Mouse (Mus musculus) hindbrain, postnatal 0 days (tissue): ENCODE results near the gene Rapgef5. TPM values are rescaled to one million over a fixed set of nuclear protein-coding genes. Genes with fewer than 3 reads are reported as not detected.

Experiments used
- ATAC-seq: fragments of 200-750 bp; cut with Nextera tagmentation; 2 replicates; pipeline ENCODE4 v1.8.0; 2017; ENCODE audit warnings: mild to moderate bottlenecking, moderate TSS enrichment, moderate library complexity
- DNase-seq: peaks from one replicate; pipeline ENCODE4 v3.0.0-alpha.2; 2015; ENCODE audit warnings: low spot score
- H3K27ac ChIP-seq: fragments of 300-500 bp; sonication (generic); 2 replicates; pipeline ENCODE4 v1.5.1; 2014; ENCODE audit warnings: mild to moderate bottlenecking
- H3K27me3 ChIP-seq: fragments of 300-500 bp; sonication (generic); 2 replicates; pipeline ENCODE4 v1.6.1; 2014; ENCODE audit warnings: low read length, mixed read lengths; ENCODE audit not compliant: insufficient read depth
- H3K36me3 ChIP-seq: fragments of 300-500 bp; sonication (generic); 2 replicates; pipeline ENCODE4 v1.6.1; 2014; ENCODE audit warnings: low read length, mixed read lengths; ENCODE audit not compliant: insufficient read depth
- H3K4me1 ChIP-seq: fragments of 300-500 bp; sonication (generic); 2 replicates; pipeline ENCODE4 v1.6.1; 2014; ENCODE audit warnings: antibody characterized with exemption, low read length, mixed read lengths; ENCODE audit not compliant: insufficient read depth
- H3K4me2 ChIP-seq: fragments of 300-500 bp; sonication (generic); 2 replicates; pipeline ENCODE4 v1.6.1; 2014; ENCODE audit warnings: low read depth, mild to moderate bottlenecking, low read length, moderate library complexity, mixed read lengths
- H3K4me3 ChIP-seq: fragments of 300-500 bp; sonication (generic); 2 replicates; pipeline ENCODE4 v1.5.1; 2014; ENCODE audit warnings: low read length
- H3K9ac ChIP-seq: fragments of 300-500 bp; sonication (generic); replicated peaks from 2 replicates; pipeline ENCODE4 v1.6.1; 2014; ENCODE audit warnings: mild to moderate bottlenecking, low read length, moderate library complexity, mixed read lengths
- H3K9me3 ChIP-seq: fragments of 300-500 bp; sonication (generic); 2 replicates; pipeline ENCODE4 v1.6.1; 2016; ENCODE audit warnings: low read length, mixed read lengths
- CTCF ChIP-seq: IDR thresholded peaks from 2 replicates; pipeline ENCODE4 v1.5.1; 2016; ENCODE audit warnings: antibody characterized with exemption, control low read depth, low read depth
- WGBS: fragments of 180-500 bp; shearing (Covaris S2); extraction: QIAGEN DNeasy Blood & Tissue Kit; methylation state at CpG from one replicate; pipeline ENCODE4 v1.1.7; 2014; 5-methylcytosine and 5-hydroxymethylcytosine counted together
- polyA plus RNA-seq: library from polyadenylated mRNA; unstranded; fragments of >200 nt; fragmentation: Nextera tagmentation; extraction: Ambion mirVana; gene quantifications from 2 replicates; pipeline ENCODE4 v1.2.1, GENCODE M21; 2015
- total RNA-seq: library from RNA; depleted of rRNA; stranded (reverse); fragments of >200 nt; gene quantifications from 2 replicates; pipeline ENCODE4 v1.2.3, GENCODE M21; 2014

Gene Rapgef5
- total and polyA plus RNA-seq, 2 experiments from 2014 or later, result 25.5 to 38.4 TPM

- peak; percentile 80 for ATAC-seq
- DNase-seq, result peak; percentile 64
- Histone ChIP-seq H3K4me1 (no peaks in the 10 kb centered on the region), H3K4me2 (no peak overlapping the region), H3K9ac (no peak overlapping the region), H3K27me3 (no peaks in the 10 kb centered on the region), H3K27ac (peak overlapping the region; percentile 37; the same call in 1 of the 2 replicates), H3K9me3 (no peaks in the 10 kb centered on the region), H3K4me3 (no peak overlapping the region), H3K36me3 (no peaks in the 10 kb centered on the region; the same call in 1 of the 2 replicates)
- WGBS, result 31% methylated on average over 14 of the region's 14 CpGs
- no peak for TF ChIP-seq CTCF
Observed at GRCm38 (mm10) chr12:117720794-117721747, 204.8 kb downstream of the Rapgef5 start.

GRCm38 (mm10) chr12:117721748-117722150, 205.5 kb downstream of the Rapgef5 start:
- no peak overlapping the region; the same call in 1 of the 2 replicates for H3K27ac ChIP-seq
- no peaks in the 10 kb centered on the region for H3K4me1 ChIP-seq
- 21% methylated on average over 6 of the region's 6 CpGs for WGBS
- H3K9me3 ChIP-seq, result no peaks in the 10 kb centered on the region
- no peak for DNase-seq
- no peak overlapping the region for H3K9ac ChIP-seq
- no peak for TF ChIP-seq CTCF
- no peak overlapping the region for H3K4me2 ChIP-seq
- no peaks in the 10 kb centered on the region; the same call in 1 of the 2 replicates for H3K36me3 ChIP-seq
- ATAC-seq, result no peak; the same call in 1 of the 2 replicates
- H3K27me3 ChIP-seq, result no peaks in the 10 kb centered on the region
- H3K4me3 ChIP-seq, result no peak overlapping the region

GRCm38 (mm10) chr12:117725011-117725410, 208.7 kb downstream of the Rapgef5 start:
- H3K9ac ChIP-seq, result no peak overlapping the region
- no peak overlapping the region for H3K4me2 ChIP-seq
- WGBS, result 96% methylated on average over 4 of the region's 4 CpGs
- H3K27me3 ChIP-seq, result no peaks in the 10 kb centered on the region
- no peak overlapping the region for H3K27ac ChIP-seq
- H3K36me3 ChIP-seq, result no peaks in the 10 kb centered on the region; the same call in 1 of the 2 replicates
- DNase-seq (no peak), ATAC-seq (no peak)
- no peaks in the 10 kb centered on the region for H3K9me3 ChIP-seq
- H3K4me3 ChIP-seq, result no peak overlapping the region
- TF ChIP-seq CTCF, result no peak
- H3K4me1 ChIP-seq, result no peaks in the 10 kb centered on the region

- ATAC-seq, result no peak
- 87% methylated on average over 8 of the region's 8 CpGs for WGBS
- Histone ChIP-seq H3K9ac (no peak overlapping the region), H3K36me3 (no peaks in the 10 kb centered on the region), H3K9me3 (no peaks in the 10 kb centered on the region), H3K27me3 (no peaks in the 10 kb centered on the region), H3K27ac (no peak overlapping the region), H3K4me1 (no peaks in the 10 kb centered on the region), H3K4me2 (no peak overlapping the region), H3K4me3 (no peak overlapping the region)
- no peak for TF ChIP-seq CTCF
- no peak for DNase-seq
Observed at GRCm38 (mm10) chr12:117727481-117728177, 211.3 kb downstream of the Rapgef5 start.

- WGBS, result 27% methylated on average over 3 of the region's 3 CpGs
- H3K9me3 ChIP-seq, result no peaks in the 10 kb centered on the region
- H3K27me3 ChIP-seq, result no peaks in the 10 kb centered on the region
- no peak for ATAC-seq
- H3K4me2 ChIP-seq, result no peak overlapping the region
- no peak overlapping the region for H3K4me3 ChIP-seq
- no peak overlapping the region for H3K9ac ChIP-seq
- no peaks in the 10 kb centered on the region for H3K4me1 ChIP-seq
- H3K36me3 ChIP-seq, result no peaks in the 10 kb centered on the region
- H3K27ac ChIP-seq, result no peak overlapping the region
- no peak for DNase-seq
- no peak for TF ChIP-seq CTCF
Observed at GRCm38 (mm10) chr12:117728178-117728611, 211.9 kb downstream of the Rapgef5 start.

- no peak for TF ChIP-seq CTCF
- ATAC-seq (no peak), DNase-seq (no peak)
- no peak overlapping the region for H3K27ac ChIP-seq
- no peak overlapping the region for H3K9ac ChIP-seq
- H3K9me3 ChIP-seq, result no peaks in the 10 kb centered on the region
- H3K36me3 ChIP-seq, result no peaks in the 10 kb centered on the region
- no peak overlapping the region for H3K4me3 ChIP-seq
- no peak overlapping the region for H3K4me2 ChIP-seq
- no peaks in the 10 kb centered on the region for H3K27me3 ChIP-seq
- H3K4me1 ChIP-seq, result no peaks in the 10 kb centered on the region
Observed at GRCm38 (mm10) chr12:117733611-117734010, 217.3 kb downstream of the Rapgef5 start.
